Mouse (Mus musculus) Patski (cell line): ENCODE results near the gene Evx2. TPM values are rescaled to one million over a fixed set of nuclear protein-coding genes. Genes with fewer than 3 reads are reported as not detected.

Experiments used
- ATAC-seq: fragments of 100-300 bp; one replicate; pipeline ENCODE4 v1.8.0; 2021
- CTCF ChIA-PET: fragments of 350-600 bp; sonication (Branson Sonifier 250); formaldehyde crosslinking; loops from one replicate; lab custom pipeline; 2022; ENCODE audit warnings: inconsistent platforms; lab: Charles Lee
- POLR2A ChIA-PET: fragments of 350-600 bp; sonication (Branson Sonifier 250); formaldehyde crosslinking; loops from one replicate; lab custom pipeline; 2022; ENCODE audit warnings: antibody characterized with exemption, inconsistent platforms; lab: Charles Lee
- DNase-seq: peaks from one replicate; pipeline ENCODE4 v3.0.0-alpha.2; 2011; ENCODE audit warnings: low read depth, low spot score
- H3K27me3 ChIP-seq: fragments of 371-371 bp; one replicate; pipeline ENCODE4 v1.5.1; 2021
- CTCF ChIP-seq: fragments of 100-300 bp; IDR thresholded peaks from one replicate; pipeline ENCODE4 v1.5.1; 2021
- in situ Hi-C: fragments of 300-500 bp; cut with MboI; formaldehyde crosslinking; loops from 3 replicates; pipeline ENCODE4 v1.11.1; 2018; ENCODE audit warnings: low pct_unique_long_range_greater_than_20kb, mixed read lengths
- polyA plus RNA-seq: library from polyadenylated mRNA; unstranded; gene quantifications from one replicate; pipeline ENCODE4 v1.2.3, GENCODE M21; 2021

Gene Evx2
- polyA plus RNA-seq, 1 experiment from 2014 or later, result not detected

- ChIA-PET CTCF (no interaction called here), POLR2A (no interaction called here)
- no peak for DNase-seq
- no peak for ATAC-seq
- H3K27me3 ChIP-seq, result peaks cover 81% of the 10 kb centered on the region
- no peak for TF ChIP-seq CTCF
- in situ Hi-C loops, result loop anchor here (25.0 kb wide), 1 partner anchor 1073 kb away; no protein-coding TSS in a partner anchor
Measured at GRCm38 (mm10) chr2:74688795-74689573, 29.6 kb upstream of the Evx2 start.

- peaks cover 85% of the 10 kb centered on the region for H3K27me3 ChIP-seq
- TF ChIP-seq CTCF, result no peak
- DNase-seq, result no peak
- ChIA-PET CTCF (no interaction called here), POLR2A (no interaction called here)
- no peak for ATAC-seq
- in situ Hi-C loops, result loop anchor here (25.0 kb wide), 1 partner anchor 1074 kb away; no protein-coding TSS in a partner anchor
Measured at GRCm38 (mm10) chr2:74687698-74688555, 28.6 kb upstream of the Evx2 start.

- H3K27me3 ChIP-seq, result peaks cover 79% of the 10 kb centered on the region
- in situ Hi-C loops, result loop anchor here (25.0 kb wide), 1 partner anchor 1075 kb away; no protein-coding TSS in a partner anchor
- ChIA-PET CTCF (interaction anchor here (0.7 to 2.0 kb wide), 3 partner anchors 10 to 166 kb away, joined by 3 to 6 read pairs (median 4); no protein-coding TSS in a partner anchor), POLR2A (no interaction called here)
- no peak for TF ChIP-seq CTCF
- DNase-seq, result no peak
- ATAC-seq, result no peak
Measured at GRCm38 (mm10) chr2:74686988-74687697, 27.8 kb upstream of the Evx2 start.

- H3K27me3 ChIP-seq, result peaks cover 74% of the 10 kb centered on the region
- ChIA-PET POLR2A (no interaction called here), CTCF (interaction anchor here (0.7 to 2.0 kb wide), 4 partner anchors 9 to 167 kb away, joined by 3 to 6 read pairs (median 4); no protein-coding TSS in a partner anchor)
- no peak for DNase-seq
- TF ChIP-seq CTCF, result no peak
- ATAC-seq, result peak; percentile 62
- in situ Hi-C loops, result loop anchor here (25.0 kb wide), 1 partner anchor 1076 kb away; no protein-coding TSS in a partner anchor
Measured at GRCm38 (mm10) chr2:74686301-74686987, 27.1 kb upstream of the Evx2 start.

- POLR2A ChIA-PET, result interaction anchor here (0.6 kb wide), 1 partner anchor 56 kb away, joined by 3 read pairs; no protein-coding TSS in a partner anchor
Measured at GRCm38 (mm10) chr2:74685059-74685603, 25.8 kb upstream of the Evx2 start.

GRCm38 (mm10) chr2:74684106-74684505 lies 24.7 kb upstream of the Evx2 start:
- no peak for TF ChIP-seq CTCF
- CTCF ChIA-PET, result no interaction called here
- POLR2A ChIA-PET, result no interaction called here
- H3K27me3 ChIP-seq, result peaks cover 62% of the 10 kb centered on the region
- in situ Hi-C loops, result loop anchor here (25.0 kb wide), 1 partner anchor 1078 kb away; no protein-coding TSS in a partner anchor
- ATAC-seq (no peak), DNase-seq (no peak)

More at GRCm38 (mm10) chr2:74685059-74685603, 25.8 kb upstream of the Evx2 start:
- ATAC-seq (no peak), DNase-seq (no peak)
- CTCF ChIA-PET, result interaction anchor here (1.0 to 2.0 kb wide), 2 partner anchors 8 to 10 kb away, joined by 3 to 6 read pairs; no protein-coding TSS in a partner anchor
- TF ChIP-seq CTCF, result no peak
- in situ Hi-C loops, result loop anchor here (25.0 kb wide), 1 partner anchor 1077 kb away; no protein-coding TSS in a partner anchor
- H3K27me3 ChIP-seq, result peaks cover 69% of the 10 kb centered on the region

GRCm38 (mm10) chr2:74683471-74683951 lies 24.2 kb upstream of the Evx2 start:
- no peak for DNase-seq
- no peak for ATAC-seq
- CTCF ChIA-PET, result no interaction called here
- in situ Hi-C loops, result loop anchor here (25.0 kb wide), 1 partner anchor 1079 kb away; no protein-coding TSS in a partner anchor
- POLR2A ChIA-PET, result no interaction called here
- peaks cover 56% of the 10 kb centered on the region for H3K27me3 ChIP-seq
- TF ChIP-seq CTCF, result no peak

GRCm38 (mm10) chr2:74682796-74683195 lies 23.4 kb upstream of the Evx2 start:
- in situ Hi-C loops, result loop anchor here (25.0 kb wide), 1 partner anchor 1080 kb away; no protein-coding TSS in a partner anchor
- H3K27me3 ChIP-seq, result peaks cover 54% of the 10 kb centered on the region
- ChIA-PET CTCF (no interaction called here), POLR2A (no interaction called here)
- DNase-seq (no peak), ATAC-seq (no peak)
- TF ChIP-seq CTCF, result no peak
